Mouse (Mus musculus) cerebellum, adult 18-20 months (tissue): ENCODE measurements around the gene 1700029P11Rik.

Experiments
- DNase-seq, 2 experiments: peaks; one replicate each; pipeline ENCODE4 v3.0.0; 2021

The 1700029P11Rik gene

DNA sequence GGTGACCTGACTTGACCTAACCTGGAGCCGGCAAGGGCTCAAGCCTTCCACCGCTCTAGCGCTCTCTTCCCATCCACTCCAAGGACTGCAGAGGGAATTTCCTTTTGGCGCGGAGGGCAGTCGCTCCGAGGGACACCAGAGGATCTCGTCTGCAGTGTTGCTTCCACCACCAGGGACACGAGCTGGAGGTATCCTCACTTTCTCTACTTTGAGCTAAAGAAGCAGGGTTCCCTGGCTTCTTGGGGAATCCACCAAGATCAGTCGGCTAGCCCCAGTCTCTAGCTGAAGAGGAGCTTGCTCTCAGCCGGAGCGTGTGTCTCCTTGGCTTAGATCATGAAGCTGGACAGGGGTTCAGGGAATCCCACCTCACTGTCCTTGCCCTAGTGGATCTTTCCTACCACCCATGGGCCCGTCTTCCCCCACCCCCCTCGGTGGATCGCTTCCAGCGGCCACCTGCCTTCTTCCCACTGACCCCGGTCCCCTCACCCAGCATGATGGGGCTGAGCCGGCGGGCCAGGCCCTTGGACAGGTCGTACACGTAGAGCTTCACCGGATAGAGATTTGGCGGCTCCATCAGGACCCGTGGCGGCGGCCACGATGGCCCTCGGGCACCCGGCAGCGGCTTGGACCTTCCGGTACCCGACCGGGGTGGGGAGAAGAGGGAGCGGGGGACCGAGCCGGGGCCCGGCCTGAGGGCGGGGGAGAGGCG lies 35.2 kb downstream of the 1700029P11Rik start:
- peak; percentile 54 to 56 for DNase-seq

DNA sequence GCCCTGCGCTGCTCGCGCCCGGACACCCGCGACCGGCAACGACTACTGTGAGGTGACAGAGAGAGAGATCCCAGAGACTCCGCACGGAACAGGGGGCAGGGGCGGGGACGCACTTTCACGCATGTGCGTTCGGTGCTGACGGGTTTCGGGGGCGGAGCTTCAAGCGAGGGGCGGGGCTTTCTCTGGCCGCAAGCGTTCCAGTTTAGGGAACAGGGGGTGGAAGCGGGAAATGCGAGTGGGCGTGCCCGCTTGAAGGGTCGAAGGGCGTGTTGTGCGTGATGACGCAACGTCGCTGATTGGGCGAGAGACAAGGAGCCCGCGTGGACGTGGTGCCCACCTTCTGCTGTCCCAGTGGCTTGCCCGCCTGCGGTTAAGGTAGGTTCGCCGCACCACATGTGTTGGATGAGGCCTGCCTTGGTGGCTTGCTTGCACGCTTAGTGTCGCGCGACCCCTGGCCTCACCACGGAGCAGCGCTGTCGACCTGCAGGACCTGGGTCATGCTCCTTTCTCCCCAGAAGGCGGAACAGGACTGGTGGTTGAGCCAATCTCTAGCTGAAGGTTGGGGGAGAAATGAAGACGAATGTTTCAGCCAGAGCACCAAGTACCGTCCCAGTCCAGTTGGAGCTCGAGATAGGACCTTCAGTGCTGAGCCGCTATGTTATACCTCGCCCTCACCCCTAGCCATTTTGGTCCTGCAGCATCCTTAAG lies 35.9 kb downstream of the 1700029P11Rik start:
- peak; percentile 100 for DNase-seq

DNA sequence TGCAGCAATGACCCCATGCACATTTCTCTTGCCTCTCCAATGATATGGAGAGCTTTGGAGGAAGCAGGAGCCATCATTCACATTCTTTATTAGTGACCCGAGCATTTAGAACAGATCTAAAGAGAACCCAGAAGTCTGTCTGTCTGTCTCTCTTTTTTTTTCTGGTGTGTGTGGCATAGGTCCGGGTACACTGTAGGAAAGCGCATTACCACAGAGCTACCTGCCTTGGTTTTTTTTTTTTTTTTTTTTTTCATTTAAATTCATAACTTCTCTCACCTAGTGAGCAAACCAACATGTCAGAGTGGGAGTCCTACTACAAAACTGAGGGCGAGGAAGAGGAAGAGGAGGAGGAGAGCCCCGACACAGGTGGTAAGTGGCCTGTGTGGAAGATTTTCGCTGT lies 36.5 kb downstream of the 1700029P11Rik start:
- no peak for DNase-seq

- DNase-seq = no peak
These were observed 37.1 kb downstream of the 1700029P11Rik start for GRCm38 (mm10) chr15:82017461-82017860.

DNA sequence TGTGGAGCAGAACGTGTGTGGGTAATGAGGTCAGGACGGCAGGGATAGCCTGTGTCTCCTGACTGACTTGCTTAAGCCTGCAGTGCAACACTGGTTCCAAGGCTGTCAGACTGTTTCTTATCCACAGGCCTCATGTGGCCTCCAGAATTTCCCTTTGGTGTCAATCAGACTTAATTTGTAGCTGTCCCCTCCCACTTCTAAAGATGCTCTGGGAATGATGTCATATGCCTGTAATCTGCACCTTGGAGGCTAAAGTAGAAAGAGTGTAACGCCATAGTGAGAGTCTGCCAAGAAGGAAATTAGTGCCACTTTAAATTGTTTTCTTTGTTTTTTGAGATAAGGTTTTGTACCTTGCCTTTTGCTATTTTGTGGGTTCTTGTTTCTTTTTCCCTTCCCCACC lies 38.9 kb downstream of the 1700029P11Rik start:
- DNase-seq = no peak

GRCm38 (mm10) chr15:82022535-82023088 lies 42.3 kb downstream of the 1700029P11Rik start:
- no peak for DNase-seq

GRCm38 (mm10) chr15:82023965-82024635 lies 43.8 kb downstream of the 1700029P11Rik start:
- DNase-seq = no peak

DNA sequence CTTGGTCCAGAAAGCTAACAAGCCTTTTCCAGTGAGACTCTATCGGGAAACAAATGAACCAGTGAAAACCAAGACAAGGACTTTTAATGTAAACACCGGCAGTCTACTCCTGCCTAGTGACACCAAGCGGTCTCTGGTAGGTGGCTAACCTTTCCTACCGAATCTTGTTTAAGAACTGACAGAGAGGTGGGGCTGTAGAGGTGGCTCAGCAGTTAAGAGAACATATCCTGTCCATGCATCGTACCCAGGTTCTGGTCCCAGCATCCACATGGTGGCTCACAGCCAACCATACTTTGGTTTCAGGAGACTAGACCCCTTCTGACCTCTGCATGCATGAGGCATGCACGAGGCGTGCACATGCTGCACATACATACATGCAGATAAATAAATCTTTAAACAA lies 46.9 kb downstream of the 1700029P11Rik start:
- DNase-seq = no peak

GRCm38 (mm10) chr15:82027726-82028125 lies 47.4 kb downstream of the 1700029P11Rik start:
- no peak for DNase-seq
